Mouse (Mus musculus) cortical plate, adult 2 months (tissue): ENCODE measurements at regions not wholly inside any gene's neighbourhood (a gene's known extent, or its start where the extent isn't known, plus 50 kb on each side); places are given as distances from the start of the nearest gene placed in this dataset.

Experiments used
- H3K27ac ChIP-seq: fragments of 200-500 bp; 2 replicates; pipeline ENCODE4 v1.5.1; 2012; ENCODE audit warnings: low read length, control low read depth, inconsistent platforms; ENCODE audit not compliant: insufficient read depth
- H3K4me1 ChIP-seq: fragments of 200-500 bp; 2 replicates; pipeline ENCODE4 v1.6.1; 2011; ENCODE audit warnings: low read length; ENCODE audit not compliant: control insufficient read depth, insufficient read depth
- H3K4me3 ChIP-seq: fragments of 200-500 bp; 2 replicates; pipeline ENCODE4 v1.5.1; 2011; ENCODE audit warnings: mild to moderate bottlenecking, low read length, control low read depth; ENCODE audit not compliant: insufficient read depth
- CTCF ChIP-seq: fragments of 200-500 bp; IDR thresholded peaks from 2 replicates; pipeline ENCODE4 v1.5.1; 2011; ENCODE audit warnings: mild to moderate bottlenecking, control low read depth, low read length; ENCODE audit not compliant: insufficient read depth; ENCODE audit errors: extremely low read depth
- POLR2A ChIP-seq: fragments of 200-500 bp; IDR thresholded peaks from 2 replicates; pipeline ENCODE4 v1.6.1; 2011; ENCODE audit warnings: mild to moderate bottlenecking, low read length, control low read depth; ENCODE audit not compliant: insufficient read depth; ENCODE audit errors: extremely low read depth

GRCm38 (mm10) chr12:107127591-107127990 is 360.8 kb upstream of the 3110018I06Rik start:
- H3K4me1 ChIP-seq, result no peaks in the 10 kb centered on the region
- H3K27ac ChIP-seq, result no peak overlapping the region
- H3K4me3 ChIP-seq, result no peak overlapping the region
- TF ChIP-seq CTCF, result no peak
- no peak for TF ChIP-seq POLR2A

- TF ChIP-seq CTCF (no peak), POLR2A (no peak)
- Histone ChIP-seq H3K4me3 (no peak overlapping the region), H3K27ac (no peak overlapping the region), H3K4me1 (no peaks in the 10 kb centered on the region)
Observed at GRCm38 (mm10) chr12:107129232-107129631, 359.2 kb upstream of the 3110018I06Rik start.

GRCm38 (mm10) chr12:107131351-107131750 is 357.1 kb upstream of the 3110018I06Rik start:
- Histone ChIP-seq H3K4me1 (no peaks in the 10 kb centered on the region), H3K4me3 (no peak overlapping the region), H3K27ac (no peak overlapping the region)
- TF ChIP-seq POLR2A (no peak), CTCF (no peak)

- Histone ChIP-seq H3K27ac (no peak overlapping the region), H3K4me1 (no peaks in the 10 kb centered on the region), H3K4me3 (no peak overlapping the region)
- TF ChIP-seq CTCF (no peak), POLR2A (no peak)
Observed at GRCm38 (mm10) chr12:107131841-107132240, 356.6 kb upstream of the 3110018I06Rik start.

- no peak for TF ChIP-seq POLR2A
- TF ChIP-seq CTCF, result no peak
- H3K4me3 ChIP-seq, result no peak overlapping the region
- H3K27ac ChIP-seq, result no peak overlapping the region
Observed at GRCm38 (mm10) chr12:107132501-107132900, 355.9 kb upstream of the 3110018I06Rik start.

GRCm38 (mm10) chr12:107134353-107134752 is 354.1 kb upstream of the 3110018I06Rik start:
- no peak for TF ChIP-seq POLR2A
- no peak for TF ChIP-seq CTCF
- Histone ChIP-seq H3K4me1 (no peaks in the 10 kb centered on the region), H3K4me3 (no peak overlapping the region), H3K27ac (no peak overlapping the region)

More at GRCm38 (mm10) chr12:107132501-107132900, 355.9 kb upstream of the 3110018I06Rik start:
- no peaks in the 10 kb centered on the region for H3K4me1 ChIP-seq

- TF ChIP-seq CTCF, result no peak
- TF ChIP-seq POLR2A, result no peak
- no peak overlapping the region for H3K4me3 ChIP-seq
- H3K27ac ChIP-seq, result no peak overlapping the region
- H3K4me1 ChIP-seq, result no peaks in the 10 kb centered on the region
Observed at GRCm38 (mm10) chr12:107138677-107139400, 349.6 kb upstream of the 3110018I06Rik start.

- no peak for TF ChIP-seq POLR2A
- no peak for TF ChIP-seq CTCF
- Histone ChIP-seq H3K4me1 (no peaks in the 10 kb centered on the region), H3K27ac (no peak overlapping the region), H3K4me3 (no peak overlapping the region)
Observed at GRCm38 (mm10) chr12:107140957-107141595, 347.4 kb upstream of the 3110018I06Rik start.

GRCm38 (mm10) chr12:107142226-107142625 is 346.2 kb upstream of the 3110018I06Rik start:
- TF ChIP-seq POLR2A, result no peak
- no peak for TF ChIP-seq CTCF
- no peak overlapping the region for H3K27ac ChIP-seq
- H3K4me3 ChIP-seq, result no peak overlapping the region
- H3K4me1 ChIP-seq, result no peaks in the 10 kb centered on the region

- no peaks in the 10 kb centered on the region for H3K4me1 ChIP-seq
- H3K27ac ChIP-seq, result no peak overlapping the region
- TF ChIP-seq POLR2A (no peak), CTCF (no peak)
- H3K4me3 ChIP-seq, result no peak overlapping the region
Observed at GRCm38 (mm10) chr12:107146608-107147121, 341.8 kb upstream of the 3110018I06Rik start.
